Mouse (Mus musculus) brain, embryonic 14.5 days (tissue): ENCODE results near the gene Pex11g.

ENCODE experiments used
- CTCF ChIP-seq: fragments of 200-500 bp; IDR thresholded peaks from 2 replicates; pipeline ENCODE4 v1.5.1; 2012; ENCODE audit warnings: inconsistent platforms, mild to moderate bottlenecking, moderate library complexity, borderline replicate concordance; ENCODE audit not compliant: insufficient read depth, insufficient read length; ENCODE audit errors: extremely low read depth
- POLR2A ChIP-seq: fragments of 200-500 bp; IDR thresholded peaks from 2 replicates; pipeline ENCODE4 v1.6.1; 2012; ENCODE audit warnings: mild to moderate bottlenecking, inconsistent platforms, borderline replicate concordance; ENCODE audit not compliant: poor library complexity, insufficient read depth, insufficient read length, severe bottlenecking; ENCODE audit errors: extremely low read depth

DNA sequence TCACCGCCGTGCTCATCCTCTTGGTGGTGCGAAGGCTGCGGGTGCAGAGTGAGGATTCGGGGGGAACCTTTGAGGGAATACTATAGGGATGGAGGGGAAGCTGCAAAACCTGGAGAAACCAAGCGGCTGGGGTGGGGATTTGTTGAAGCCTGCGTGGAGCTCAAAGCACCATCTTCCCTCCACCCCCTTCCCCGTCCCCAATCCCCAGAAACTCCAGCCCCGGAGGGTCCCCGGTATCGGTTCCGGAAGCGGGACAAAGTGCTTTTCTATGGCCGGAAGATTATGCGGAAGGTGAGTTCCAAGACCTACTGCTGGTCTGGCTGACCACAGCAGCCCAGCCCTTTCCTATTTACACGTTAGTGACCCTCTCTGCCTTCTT is 49.6 kb upstream of the Pex11g start:
- TF ChIP-seq CTCF = no peak
- TF ChIP-seq POLR2A = no peak
